Mouse (Mus musculus) forebrain, embryonic 12.5 days (tissue): ENCODE measurements at regions not wholly inside any gene's neighbourhood (a gene's known extent, or its start where the extent isn't known, plus 50 kb on each side); places are given as distances from the start of the nearest gene placed in this dataset. TPM values are rescaled to one million over a fixed set of nuclear protein-coding genes. Genes with fewer than 3 reads are reported as not detected.

Source experiments
- microRNA-seq: library from miRNA; unstranded; fragments of <30 nt; microRNA quantifications from one replicate; pipeline ENCODE4, GENCODE M21; 2017

Small RNA genes in the stretch of these regions (microRNA-seq; reads per million reads assigned to microRNA genes)
- gene Gm22696, result not detected
